Mouse (Mus musculus): Measurements from ENCODE around the gene Tango6. TPM values are rescaled to one million over a fixed set of nuclear protein-coding genes. Genes with fewer than 3 reads are reported as not detected.
A peak's percentile ranks its signal among the peaks of the same experiment; 100 is the strongest.

Tango6 gene
- 10 to 100 TPM in 1 of 2 experiments, 1 to 10 TPM in 1; 10.0 to 10.8 TPM for total RNA-seq (2021)
- long read RNA-seq, experiment 1, full-length matches to known transcripts, result 11 of 22 reads
- long read RNA-seq, experiment 1, partial matches to known transcripts, result 11 of 22 reads
- long read RNA-seq, experiment 1, other reads (novel, unspliced or antisense), result 0 of 22 reads
- long read RNA-seq, experiment 2, full-length matches to known transcripts, result 3 of 9 reads
- long read RNA-seq, experiment 2, partial matches to known transcripts, result 6 of 9 reads
- long read RNA-seq, experiment 2, other reads (novel, unspliced or antisense), result 0 of 9 reads

DNA sequence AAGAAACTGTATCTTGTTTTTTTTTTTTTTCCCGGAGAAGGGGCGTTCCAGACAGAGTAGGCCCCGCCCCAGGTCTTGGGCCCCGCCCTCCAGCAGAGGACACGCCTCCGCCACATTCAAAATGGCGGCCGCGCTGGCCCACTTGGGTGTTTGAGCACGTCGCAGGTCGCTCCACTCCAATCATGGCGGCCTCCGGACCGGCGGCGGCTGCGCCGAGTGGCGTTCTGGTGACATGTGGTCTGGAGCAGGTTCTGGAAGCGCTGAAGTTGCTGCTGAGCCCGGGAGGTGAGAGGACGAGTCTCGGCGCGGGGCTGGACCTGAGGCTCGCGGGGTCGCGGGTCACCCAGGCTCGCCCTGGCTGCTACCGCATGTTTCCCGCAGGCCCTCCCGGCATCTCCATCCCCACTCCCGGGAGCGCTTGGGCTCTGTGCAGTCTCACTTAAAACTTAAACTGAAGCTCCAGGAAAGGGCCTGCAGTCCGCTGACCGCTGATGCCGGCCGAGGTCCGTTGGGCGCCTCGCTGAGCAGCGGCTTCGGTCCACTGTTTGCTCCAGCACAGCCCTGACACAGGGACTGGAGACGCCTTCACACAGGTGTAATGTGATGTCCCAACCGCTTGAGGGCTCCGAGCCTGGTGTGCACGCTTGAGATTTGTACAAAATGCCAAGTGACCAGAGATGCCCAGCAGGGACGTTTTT, at the start of gene Tango6:
Tango6 (plus strand) TSS at position 98 of the 698 bp plus-strand sequence.
- DNase-seq, result peak; percentile 90 to 95

DNA sequence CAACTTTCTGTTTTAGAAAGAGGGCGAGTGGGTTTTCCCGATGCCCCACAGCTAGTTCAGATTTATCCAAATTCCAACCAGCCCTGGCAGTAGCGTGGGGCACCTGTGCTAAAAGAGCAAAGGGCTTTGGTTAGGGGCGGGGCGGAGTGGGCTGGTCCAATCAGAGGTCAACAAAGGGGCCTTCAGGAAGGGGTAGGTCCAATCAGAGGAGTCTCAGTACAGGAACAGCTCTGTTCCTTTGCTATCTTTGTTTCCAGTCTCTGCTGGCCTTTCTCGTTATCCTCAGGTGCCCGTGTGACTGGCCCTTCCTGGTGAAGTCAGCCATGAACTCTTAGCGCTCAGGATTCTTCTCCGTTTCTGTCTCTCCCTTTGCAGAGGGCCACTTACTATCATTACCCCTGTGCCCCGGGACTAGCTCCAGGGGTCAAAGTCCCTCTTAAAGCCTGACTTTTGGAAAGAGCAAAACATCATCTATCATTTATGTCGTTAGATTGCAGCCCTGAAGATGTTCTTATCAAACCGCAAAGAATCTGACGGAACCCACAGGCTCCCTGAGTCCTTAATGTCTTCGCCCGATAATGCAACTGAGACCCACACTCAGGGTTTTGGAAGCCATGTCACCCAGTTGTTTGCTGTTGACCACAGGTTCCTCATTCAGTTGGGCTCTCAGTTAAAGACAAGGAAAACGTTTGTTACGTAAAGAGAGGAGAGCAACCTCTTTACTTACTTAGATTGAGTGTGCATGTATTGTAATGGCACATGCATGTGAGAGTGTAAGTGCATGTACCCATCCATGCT, 49.3 kb upstream of the Tango6 start:
- no peak for DNase-seq

GRCm38 (mm10) chr8:106635284-106635683, 47.6 kb upstream of the Tango6 start:
- DNase-seq, result no peak

GRCm38 (mm10) chr8:106637446-106637845, 45.4 kb upstream of the Tango6 start:
- no peak for DNase-seq

DNA sequence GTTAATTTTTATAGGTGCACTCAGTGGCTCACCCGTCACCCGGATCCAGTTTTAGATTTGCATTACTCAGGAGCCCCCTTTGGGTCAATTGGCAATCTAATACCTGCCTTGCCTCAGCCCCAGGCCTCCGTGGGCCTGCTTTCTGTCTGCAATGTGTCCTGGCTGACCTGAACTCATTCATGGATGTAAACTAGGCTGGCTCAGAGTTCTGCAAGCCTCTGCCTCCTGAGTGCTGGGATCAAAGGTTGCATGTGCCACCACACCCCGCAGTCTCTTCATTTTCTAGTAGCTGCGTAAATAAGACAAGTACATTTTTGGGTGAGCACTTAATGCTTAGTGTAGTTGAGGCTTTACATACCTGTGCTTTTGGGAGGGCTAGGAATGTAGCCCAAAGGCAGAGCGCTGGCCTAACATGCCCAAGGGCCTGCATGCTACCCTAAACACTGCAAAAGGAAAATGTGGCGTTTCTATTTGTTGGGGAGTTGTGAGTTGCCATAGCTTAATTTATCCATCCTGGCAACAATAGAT, 44.0 kb upstream of the Tango6 start:
- no peak for DNase-seq

GRCm38 (mm10) chr8:106640212-106640611, 42.7 kb upstream of the Tango6 start:
- DNase-seq, result no peak

DNA sequence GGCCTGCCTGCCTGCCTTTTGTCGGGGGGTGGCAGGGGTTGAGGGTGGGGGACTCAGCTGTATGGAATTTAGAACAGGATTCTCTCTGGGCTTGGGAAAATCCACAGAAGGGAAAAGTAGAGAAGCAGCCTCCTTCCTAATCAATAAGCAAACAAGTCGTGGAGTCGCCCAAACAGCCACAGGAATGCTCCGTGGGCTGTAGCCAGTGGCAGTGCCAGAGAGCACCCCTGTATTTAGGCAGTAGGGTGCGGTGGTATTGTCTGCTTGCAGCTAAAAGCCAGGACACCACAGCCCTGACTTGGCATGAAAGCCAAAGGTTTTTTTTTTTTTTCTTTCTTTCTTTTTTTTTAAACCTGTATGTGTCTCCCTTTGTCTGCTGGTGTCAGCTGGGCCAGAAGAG, 41.9 kb upstream of the Tango6 start:
- no peak for DNase-seq

GRCm38 (mm10) chr8:106642172-106642571, 40.7 kb upstream of the Tango6 start:
- DNase-seq, result no peak

- peak in 1 of 2 experiments; percentile 7 for DNase-seq
Measured at GRCm38 (mm10) chr8:106643100-106643499, 39.8 kb upstream of the Tango6 start.

DNA sequence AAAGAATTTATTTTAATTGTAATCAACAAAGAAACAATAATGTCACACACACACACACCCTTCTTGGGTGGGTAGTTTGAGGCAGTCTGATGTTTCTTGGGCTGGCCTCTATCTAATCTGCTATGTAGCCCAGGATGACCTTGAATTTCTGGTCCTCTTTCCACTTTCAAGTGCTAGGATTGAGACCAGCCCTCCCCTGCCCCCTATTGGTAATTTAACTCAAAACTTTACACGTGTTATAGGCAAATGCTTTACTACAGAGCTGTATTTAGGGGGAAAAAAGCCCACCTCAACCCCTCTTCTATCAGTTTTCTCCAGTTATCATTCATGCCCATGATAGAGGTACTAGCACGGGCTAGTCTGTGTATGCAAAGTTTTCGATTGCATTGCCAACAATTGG, 37.9 kb upstream of the Tango6 start:
- DNase-seq, result no peak

DNA sequence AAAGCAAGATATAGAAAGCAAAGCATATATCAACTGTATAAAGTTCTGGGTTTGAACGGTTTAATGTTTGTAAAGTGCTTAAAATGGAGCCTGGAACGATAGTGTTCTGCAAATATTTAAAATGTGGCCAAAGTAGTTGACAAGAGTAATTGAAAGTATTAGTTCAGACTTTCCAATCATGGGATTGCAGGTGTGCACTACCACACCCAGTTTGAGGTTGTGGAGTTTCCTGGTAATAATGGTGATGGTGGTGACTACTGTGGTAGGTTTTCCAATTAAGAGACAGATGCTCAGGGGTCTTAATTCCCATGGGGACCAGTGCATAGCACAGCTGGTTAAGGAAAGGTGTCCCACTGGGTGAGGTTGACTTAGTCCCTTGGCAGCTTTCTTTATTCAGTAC, 36.7 kb upstream of the Tango6 start:
- no peak for DNase-seq

- no peak for DNase-seq
Measured at GRCm38 (mm10) chr8:106646731-106647130, 36.1 kb upstream of the Tango6 start.

DNA sequence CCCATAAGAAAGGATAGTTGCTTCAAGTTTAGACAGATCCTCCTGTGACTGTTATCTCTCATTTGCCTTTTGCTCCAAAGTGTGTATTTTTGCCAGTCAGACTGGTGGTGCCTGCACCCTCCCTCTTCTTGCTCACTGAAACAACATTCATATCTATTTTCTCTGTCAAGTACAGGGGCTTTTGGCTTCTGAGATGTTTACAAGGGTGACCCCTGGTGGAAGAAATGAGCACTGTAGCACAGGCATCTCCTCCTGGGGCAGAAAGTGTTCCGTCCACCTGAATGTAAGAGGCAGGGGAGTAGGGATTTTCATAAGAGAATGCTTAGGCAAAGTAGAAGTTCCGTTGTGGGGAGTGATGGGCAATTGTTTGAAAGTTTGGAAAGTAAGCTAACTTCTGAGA, 35.5 kb upstream of the Tango6 start:
- peak; percentile 60 to 90 for DNase-seq

DNA sequence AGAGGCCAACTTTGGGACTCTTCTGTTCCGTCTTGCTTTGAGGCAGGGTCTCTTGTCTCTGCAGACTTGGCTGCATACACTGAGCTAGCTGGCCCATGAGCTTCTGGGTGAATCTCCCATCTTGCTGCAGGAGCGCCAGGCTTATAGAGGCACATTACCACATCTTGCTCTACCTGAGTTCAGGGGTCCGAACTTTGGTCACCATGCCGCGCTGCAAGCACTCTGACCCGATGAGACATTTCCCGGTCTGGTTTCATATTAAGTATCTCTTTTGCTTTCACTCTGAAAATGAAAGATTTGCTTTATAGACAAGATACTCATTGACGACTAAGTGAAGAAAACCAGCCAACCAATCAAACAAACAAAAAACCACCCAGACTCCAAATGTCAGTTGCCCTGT, 34.4 kb upstream of the Tango6 start:
- no peak for DNase-seq

DNA sequence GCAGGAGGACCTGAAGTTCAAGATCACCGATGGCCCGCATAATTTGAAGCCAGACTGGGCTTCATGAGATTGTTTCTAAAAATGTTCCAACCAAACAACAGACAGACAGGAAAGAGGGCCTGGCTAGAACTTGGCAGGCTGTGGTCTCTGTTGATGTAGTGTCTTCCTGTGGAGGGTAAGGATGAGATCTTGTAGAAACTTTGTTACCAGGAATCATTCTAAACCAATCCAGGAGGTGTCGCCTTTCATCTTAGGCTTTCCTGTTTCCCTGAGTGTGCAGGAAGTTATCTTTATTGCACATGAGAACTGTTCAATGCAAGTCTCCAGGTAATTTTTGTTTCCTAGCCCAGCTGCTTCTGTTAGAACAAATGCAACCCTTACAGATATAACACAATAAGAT, 30.9 kb upstream of the Tango6 start:
- no peak for DNase-seq

- no peak for DNase-seq
Measured at GRCm38 (mm10) chr8:106656046-106656445, 26.8 kb upstream of the Tango6 start.

- no peak for DNase-seq
Measured at GRCm38 (mm10) chr8:106672786-106673185, 10.1 kb upstream of the Tango6 start.

- DNase-seq, result no peak
Measured at GRCm38 (mm10) chr8:106674318-106674717, 8.6 kb upstream of the Tango6 start.

DNA sequence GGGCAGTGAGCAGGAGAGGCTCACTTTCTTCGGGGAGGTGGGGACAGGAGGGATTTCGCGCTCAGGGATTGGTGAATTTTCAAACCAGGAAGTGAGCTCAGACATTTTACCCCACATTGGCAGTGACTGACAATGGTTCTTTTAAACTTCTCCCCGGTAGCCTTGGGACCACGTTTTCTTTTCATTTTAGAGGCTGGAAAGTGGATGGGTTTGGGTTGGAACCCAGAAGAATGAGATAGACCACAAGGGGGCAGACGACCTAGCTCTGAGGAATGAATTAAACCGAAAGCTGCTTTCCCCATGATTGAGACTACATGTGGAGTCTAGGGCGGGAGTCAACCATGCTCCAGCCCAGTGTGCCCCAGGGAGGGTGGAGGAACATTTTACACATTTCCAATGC, 8.0 kb upstream of the Tango6 start:
- no peak for DNase-seq

- no peak for DNase-seq
Measured at GRCm38 (mm10) chr8:106684387-106684786, 1.5 kb downstream of the Tango6 start.

GRCm38 (mm10) chr8:106687479-106687878, 4.6 kb downstream of the Tango6 start:
- peak; percentile 20 to 57 for DNase-seq

- peak; percentile 42 to 57 for DNase-seq
Measured at GRCm38 (mm10) chr8:106697748-106698248, 14.9 kb downstream of the Tango6 start.

GRCm38 (mm10) chr8:106699588-106699987, 16.7 kb downstream of the Tango6 start:
- peak; percentile 68 to 90 for DNase-seq

Data from heart, adult 18-20 months (tissue).